Mouse (Mus musculus): Measurements from ENCODE around the gene Slamf6.

DNA sequence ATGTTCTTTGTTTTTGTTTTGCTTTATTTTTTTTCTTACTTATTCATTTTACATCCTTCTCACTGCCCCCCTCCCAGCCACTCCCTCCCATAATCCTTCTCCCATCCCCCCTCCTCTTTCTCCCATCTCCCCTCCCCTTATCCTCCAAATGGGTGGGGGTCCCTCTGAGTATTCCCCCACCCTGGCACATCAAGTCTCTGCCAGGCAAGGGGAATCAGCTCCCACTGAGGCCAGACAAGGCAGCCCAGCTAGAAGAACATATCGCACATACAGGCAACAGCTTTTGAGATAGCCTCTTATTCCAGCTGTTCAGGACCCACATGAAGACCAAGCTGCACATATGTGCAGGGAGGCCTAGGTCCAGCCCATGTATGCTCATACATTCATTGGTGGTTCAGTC is 66.8 kb downstream of the Slamf6 start:
- TF ChIP-seq POLR2A (IDR thresholded peaks at IDR 0.05; ENCODE audit: low read depth, low read length) (no peak), CTCF (IDR thresholded peaks at IDR 0.05; ENCODE audit: extremely low read depth, insufficient read length, insufficient replicate concordance, low read depth, low read length) (no peak)

All from small intestine, adult 2 months (tissue).